Mouse (Mus musculus) layer of hippocampus, postnatal 10 days (tissue): Measurements from ENCODE around the gene Otulin. TPM values are rescaled to one million over a fixed set of nuclear protein-coding genes. Genes with fewer than 3 reads are reported as not detected.

Source experiments
- DNase-seq, 2 experiments: peaks; one replicate each; pipeline ENCODE4 v3.0.0; 2021; ENCODE audit warnings: low spot score in 2 of 2
- long read RNA-seq: library from polyadenylated mRNA; stranded (forward); transcript quantifications from one replicate; pipeline ENCODE4 v2.0.0, GENCODE M21; 2023
- total RNA-seq, 2 experiments: library from RNA; stranded (reverse); gene quantifications; 2 replicates each; pipeline ENCODE4 v1.2.3; 2021

The Otulin gene
- 10 to 100 TPM; 24.7 to 28.7 TPM for total RNA-seq
- long read RNA-seq, transcript Otulin-201 (7 exons, 1,491 nt), result major isoform, 37 of 67 reads
- long read RNA-seq, partial matches to known transcripts, result 4 of 67 reads
- long read RNA-seq, other reads (novel, unspliced or antisense), result 26 of 67 reads

DNA sequence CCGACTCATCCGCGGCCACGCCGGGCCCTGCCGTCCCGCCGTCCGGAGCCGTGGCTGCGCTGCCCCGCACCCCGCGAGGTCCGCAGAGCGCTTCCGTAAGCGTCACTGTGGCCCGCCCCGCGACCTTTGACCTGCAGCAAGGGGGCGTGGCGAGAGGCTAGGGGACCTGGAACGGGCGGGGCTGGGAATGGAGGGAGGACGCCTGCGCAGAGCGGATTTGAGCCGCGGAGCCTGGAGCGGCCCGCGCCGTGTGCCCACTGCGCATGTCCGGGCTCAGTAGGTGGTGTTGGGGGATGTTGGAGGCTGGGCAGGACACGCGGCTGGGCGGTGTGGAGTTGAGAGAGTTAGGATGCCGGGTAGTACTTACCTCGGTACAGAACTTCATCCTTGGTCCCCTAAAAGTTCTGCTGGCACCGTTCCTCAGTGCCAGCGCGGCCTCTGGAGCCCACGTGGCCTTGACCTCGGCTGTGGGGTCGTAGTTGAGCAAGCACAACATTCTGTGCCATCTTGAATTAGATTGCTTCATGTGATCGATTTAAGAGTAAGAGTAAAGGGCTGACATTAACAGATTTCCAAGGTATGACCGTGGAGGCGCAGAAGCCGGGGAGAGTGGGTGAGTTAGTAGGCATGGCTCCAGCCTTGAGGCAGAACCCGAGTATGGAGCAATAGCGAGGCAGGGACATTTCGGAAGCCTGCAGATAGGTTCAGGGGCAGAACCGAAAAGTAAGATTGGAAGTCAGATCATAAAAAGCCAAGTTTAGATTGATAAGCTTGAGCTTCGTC lies at the start of gene Otulin:
Gene Otulin, minus strand, starts transcription at position 93 of the 783 bp plus-strand sequence.
- DNase-seq, result peak; percentile 99 to 100

DNA sequence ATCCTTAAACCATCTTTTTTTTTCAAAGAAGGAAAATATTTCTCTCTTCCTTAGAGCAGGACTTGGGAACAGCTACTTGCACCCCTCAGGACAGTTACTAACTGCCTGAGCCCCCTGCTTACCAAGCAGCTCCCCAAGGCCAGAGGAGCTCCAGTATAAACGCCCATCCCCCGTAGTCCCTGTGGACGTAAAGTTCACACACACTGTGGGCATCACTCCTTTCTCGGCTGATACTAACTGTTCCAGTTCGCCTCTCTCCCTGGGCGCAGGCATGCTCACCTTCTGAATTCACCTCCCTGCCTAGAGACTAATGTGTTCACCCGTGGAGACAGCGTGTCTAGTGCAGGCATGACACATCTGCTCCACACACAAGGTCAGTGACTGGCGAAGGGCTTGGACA lies 48.0 kb upstream of the Otulin start:
- DNase-seq, result no peak

DNA sequence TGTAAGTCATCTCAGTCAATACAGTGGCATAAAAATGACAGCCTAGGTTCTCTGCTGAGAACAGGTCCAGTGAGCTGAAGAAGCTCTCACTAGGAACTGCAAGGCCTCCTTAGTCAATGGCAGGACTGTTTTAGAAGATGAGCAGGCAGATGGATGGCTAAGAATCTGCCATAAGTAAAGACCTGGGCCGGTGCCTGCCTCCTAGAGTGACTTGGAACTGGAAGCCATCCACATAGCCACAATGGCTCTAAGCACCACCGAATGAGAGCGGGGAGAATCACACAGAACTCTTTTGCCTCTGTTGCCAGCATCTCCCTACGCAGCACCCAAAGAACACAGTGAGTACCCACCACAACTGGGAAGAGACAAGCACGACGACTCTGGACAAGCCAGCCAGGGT lies 47.3 kb upstream of the Otulin start:
- DNase-seq, result no peak

DNA sequence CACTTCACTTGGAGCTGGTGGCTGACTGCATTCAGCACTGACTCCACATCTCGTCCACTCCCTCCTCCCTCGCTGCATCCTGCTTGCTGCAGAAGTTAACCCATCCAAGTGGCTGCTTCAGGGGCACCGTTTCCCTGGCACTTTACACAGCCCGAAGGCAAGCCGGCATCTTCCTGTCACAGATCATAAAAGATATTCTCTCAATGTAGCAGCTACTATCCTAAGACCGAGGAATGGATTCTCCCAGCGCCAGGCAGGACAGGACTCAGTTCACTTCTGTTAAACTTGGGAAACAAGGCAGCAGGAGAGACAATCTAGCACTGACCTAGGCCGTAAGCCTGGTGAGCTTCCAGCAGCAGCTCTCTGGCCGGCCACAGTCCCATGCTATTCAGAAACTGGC lies 45.7 kb upstream of the Otulin start:
- no peak for DNase-seq

DNA sequence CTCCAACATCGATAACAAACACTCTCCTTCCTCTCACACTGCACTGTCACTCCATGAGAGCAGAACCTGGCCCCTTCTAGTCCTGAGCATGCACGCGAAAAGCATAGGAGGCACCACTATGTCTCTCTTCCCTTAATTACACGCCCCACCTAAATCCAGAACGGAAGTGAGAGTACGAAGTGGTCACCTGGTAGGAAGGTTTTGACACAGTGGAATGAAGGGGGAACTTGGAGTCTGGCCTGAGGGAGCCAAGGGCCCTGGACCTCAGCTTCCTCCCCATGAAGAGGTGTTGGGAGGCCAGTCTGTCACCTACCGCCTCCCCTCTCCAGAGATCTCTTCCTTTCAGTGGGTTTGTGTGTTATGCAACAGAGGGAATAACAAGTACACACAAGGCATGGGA lies 44.6 kb upstream of the Otulin start:
- no peak for DNase-seq

DNA sequence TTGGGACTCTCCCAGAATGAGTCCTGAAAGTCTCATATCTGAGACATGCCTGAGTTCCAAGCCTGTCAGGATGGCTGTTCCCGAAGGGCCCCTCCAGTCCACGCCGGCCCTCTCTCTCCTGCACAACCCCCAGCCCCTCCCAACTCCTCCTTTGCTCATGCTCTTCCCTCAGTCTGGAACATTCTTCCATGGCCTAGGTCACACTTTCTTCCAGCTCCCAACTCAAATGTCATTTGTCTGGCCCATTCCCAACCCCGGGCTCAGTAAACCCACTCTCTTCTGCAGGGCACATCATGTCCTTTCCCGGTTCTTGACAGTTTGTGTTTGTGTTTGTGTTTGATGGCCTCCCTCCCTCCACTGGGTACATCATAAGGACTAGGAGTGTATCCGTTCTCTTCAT lies 43.5 kb upstream of the Otulin start:
- no peak for DNase-seq

DNA sequence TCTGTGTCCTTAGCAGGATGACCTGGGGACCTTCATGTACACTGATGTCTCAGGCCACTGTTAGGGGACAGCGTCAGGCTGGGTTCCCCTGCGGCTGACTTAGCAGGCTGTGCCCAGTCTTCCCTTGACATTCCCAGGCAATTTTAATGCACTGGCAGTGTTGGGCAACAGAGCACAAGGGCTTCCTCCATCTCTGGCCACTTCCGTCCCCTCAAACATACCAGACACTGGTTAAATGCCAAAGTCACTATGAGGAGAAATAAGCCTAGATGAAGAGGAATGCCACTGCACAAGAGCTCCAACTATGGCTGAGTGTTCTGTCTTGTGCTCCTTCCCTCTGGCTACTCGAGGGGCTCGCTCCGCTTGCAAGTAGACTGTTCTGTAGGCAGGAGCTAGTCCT lies 42.7 kb upstream of the Otulin start:
- no peak for DNase-seq

DNA sequence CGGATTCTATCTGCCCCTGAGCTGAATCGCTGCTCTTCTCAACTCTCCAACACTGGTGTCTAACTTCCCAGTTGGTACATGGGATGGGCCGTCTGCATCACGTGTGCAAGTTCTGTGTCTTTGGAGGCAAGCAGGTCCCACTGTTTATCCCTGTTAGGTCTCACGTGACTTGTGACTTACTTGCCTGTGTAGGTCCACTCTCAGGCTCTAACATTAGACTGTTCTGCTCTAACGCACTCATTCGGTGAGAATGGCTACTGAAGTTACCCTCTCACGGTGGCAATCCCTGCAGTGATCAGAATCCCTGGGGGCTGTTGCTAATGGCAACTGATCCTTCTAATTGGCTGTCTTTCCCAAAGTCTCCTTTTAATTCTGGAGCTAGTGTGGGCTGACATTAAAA lies 41.8 kb upstream of the Otulin start:
- DNase-seq, result no peak

DNA sequence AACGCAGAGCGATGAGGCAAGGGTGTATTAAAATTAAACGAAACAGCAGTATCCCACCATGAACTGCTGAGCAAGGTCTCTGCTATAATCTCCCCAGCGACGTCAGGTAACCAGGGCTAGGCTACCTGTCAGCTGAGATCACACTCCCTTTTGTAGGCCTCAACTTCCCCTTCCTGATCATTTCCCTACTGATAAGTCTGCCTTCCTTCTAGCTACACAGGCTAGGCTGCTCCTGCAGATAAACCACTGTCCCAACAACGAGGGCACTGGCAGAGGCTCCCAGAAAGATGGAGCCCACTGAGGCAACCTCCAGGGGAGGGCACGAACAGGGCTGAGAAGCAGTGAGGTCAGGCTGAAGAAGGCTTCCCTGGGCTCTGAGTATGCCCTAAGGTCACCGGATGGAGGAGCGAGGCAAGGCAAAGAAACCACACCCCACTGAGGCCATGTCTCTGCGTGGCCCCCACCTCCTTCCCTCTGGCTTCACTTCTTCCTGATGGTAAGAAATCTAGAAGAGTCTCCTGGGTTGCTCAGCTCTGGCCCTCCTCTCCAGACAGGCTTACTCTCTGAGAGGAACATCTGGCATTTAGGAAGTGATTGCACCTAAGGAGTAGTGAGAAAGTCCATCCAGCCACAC lies 41.2 kb upstream of the Otulin start:
- no peak for DNase-seq

DNA sequence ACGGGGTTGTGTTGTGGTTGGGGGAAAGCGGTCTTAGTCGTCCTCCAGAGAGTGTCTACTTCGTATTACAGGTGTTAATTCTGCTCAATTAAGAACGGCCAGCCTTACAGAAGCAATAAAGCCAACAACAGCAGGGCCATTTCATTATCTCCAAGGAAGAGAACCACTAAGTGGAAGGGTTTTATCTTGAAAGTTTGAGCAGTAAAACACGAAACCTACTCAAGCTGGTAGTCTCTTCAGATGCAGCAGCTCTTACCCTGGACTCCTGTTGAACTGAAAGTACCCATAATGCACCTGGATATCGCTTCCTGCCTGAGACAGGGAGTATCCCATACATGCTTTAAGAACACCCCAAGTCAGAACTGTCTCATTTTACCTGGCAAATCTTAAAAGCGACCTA lies 40.2 kb upstream of the Otulin start:
- DNase-seq, result no peak

DNA sequence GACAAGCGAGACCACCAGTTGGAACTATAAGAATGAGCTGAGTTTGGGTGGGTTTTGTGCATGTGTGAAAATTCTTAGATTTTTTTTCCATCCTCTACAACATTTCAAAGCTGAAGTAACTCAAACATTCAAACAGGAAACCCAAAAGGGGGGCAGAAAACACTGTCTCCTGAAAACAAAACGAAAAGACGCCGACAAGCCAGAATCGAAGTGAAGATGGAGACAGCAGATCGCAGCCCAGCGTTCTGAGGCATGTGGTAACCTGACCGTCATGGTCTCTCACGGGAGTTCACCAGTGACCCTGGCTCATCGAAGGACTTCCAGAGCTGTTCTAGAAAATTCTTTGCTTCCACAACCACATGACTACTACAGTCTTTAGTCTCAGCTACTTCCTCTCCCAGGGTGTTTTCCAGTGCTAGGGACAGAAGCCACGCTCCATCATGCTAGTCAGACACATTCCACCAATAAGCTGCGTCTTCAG lies 39.5 kb upstream of the Otulin start:
- DNase-seq, result no peak

DNA sequence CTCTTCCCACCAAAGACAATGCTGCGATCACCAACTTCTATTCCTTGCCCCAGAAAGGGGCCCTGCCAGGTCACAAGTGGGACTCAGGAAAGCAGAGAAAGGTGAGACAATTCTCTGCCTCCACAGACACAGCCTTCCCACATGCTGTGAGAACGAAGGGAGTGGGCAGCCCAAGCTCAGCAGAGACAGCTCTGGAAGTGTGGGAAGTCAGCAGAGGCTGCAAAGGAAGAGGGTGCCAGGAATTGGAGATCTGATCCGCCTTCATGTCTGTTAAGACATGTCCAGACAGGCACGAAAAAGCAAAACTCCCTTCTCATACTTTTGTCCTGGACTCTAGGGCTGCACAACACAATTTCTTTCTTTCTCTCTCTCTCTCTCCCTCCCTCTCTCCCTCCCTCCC lies 38.8 kb upstream of the Otulin start:
- no peak for DNase-seq

DNA sequence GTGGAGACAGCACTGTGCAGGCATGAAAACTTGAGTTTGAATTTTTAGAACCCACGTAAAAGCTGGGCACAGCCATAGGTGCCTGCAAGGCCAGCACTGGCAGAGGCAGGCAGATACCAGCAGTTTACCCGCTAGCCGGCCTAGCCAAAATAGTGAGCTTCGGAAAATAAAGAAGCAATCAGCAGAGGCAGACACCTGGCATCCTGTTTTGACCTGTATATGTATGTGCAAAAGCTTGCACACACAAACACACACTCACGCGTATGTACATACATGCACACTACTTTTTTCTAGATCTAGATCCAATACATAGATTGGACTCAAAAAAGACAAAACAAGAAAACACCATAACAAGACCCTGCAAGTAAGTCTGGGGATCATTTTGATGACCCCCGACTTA lies 38.1 kb upstream of the Otulin start:
- no peak for DNase-seq

DNA sequence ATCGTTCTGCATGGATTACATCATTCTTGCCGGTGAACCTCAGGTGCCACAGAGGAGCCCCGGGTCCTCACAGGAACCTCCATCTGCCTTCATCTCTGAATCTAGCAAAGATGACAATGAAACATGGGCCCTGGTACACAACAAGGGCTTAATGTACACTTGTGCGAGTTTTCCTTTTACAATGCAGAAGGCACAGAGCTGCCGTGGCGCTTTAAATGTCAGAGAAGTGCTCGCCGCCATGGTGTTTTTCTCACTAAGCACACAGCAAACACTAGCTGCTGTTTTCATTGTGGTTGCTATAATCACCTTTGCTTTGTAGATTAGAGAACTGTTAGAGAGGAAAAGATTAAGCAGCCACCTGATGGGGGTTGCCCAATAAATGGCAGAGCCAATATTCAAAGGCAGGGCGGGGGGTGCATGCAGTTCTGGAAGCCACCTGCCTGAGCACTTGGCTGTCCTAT lies 37.5 kb upstream of the Otulin start:
- DNase-seq, result no peak

DNA sequence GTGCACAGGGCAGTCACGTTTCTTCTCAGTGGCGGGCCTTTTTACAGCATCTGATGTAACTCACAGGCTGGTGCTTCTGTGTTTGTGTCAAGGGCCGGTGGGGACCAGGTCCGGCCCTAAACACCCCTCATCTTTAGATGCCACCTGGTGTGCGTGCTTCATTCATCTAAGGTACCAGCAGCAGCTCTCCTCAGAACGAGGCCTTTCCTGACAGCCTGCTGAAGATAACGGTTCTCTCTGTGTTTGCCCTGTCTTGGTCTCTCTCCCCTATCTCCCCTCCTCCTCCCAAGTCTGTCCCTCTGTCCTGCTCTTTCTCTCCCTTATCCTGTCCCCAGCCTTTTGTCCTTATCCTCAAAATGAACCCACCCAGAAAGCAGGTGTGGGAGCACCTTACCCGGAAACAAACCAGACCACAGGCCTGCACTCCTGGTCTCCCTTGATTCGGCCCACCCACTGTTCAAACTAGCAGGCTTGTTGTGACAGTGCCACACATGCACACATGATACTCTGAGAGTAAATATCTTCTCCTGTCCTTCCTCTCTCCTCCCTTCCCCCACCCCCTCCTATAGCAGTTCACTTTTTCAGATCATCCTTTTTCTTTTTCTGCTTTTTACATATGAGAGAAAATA lies 36.5 kb upstream of the Otulin start:
- DNase-seq, result no peak

DNA sequence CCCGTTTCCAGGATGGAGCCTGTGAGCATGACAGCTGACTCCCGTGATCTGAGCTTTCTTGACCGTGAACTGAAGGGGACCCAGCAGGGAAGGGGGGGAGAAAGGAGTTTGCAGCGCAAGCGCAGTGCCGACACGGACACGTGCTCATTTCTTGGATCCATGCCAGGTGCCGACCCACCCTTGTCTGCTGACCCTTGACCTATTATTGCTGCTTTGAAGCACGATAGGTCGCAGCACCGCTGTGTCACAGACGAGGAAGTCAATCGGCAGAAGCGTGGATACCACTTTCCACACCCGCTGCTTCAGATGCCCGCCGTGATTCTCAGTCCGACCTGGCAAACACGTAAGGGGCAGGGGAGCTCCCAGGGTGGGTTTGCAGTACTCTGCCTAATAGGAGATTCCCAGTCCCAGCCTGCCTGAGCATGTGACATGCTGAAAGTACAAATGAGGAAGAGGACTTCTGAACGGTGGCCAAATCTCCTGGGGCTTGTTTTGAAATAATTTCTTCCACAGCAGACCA lies 35.0 kb upstream of the Otulin start:
- peak; percentile 52 to 60 for DNase-seq

DNA sequence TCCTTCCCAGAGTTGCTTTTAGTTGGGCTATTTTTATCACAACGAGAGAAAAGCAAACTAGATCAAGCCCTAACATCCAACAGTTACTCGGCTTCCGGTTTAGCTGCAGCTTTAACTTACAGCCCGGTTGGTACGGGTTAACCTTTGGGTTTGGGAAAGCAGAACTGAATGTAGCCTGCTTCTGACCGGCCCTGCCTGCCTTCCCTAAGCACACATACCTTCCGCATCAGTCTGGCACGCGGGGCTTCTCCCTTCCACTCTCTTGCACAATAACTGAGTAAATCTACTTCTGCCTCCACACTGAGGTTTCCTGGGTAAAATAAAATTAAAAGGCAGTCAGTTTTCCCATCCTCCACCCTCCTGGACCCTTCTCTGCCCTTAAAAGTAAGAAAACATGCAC lies 33.6 kb upstream of the Otulin start:
- DNase-seq, result no peak

DNA sequence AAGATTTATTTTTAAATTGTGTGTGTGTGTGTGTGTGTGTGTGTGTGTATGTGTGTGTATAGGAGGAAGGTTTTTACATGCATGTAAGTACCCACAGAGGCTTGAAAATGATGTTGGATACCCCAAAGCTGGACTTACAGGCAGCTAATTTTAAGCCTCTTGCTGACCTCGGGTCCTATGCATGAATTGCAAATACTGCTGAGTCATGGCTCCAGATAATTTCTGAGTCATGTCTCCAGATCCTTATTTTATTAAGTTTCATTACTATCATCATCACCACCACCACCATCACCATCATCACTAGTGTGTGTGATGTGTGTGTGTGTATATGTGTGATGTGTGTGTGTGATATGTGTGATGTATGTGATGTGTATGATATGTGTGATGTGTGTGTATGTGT lies 32.2 kb upstream of the Otulin start:
- DNase-seq, result no peak

DNA sequence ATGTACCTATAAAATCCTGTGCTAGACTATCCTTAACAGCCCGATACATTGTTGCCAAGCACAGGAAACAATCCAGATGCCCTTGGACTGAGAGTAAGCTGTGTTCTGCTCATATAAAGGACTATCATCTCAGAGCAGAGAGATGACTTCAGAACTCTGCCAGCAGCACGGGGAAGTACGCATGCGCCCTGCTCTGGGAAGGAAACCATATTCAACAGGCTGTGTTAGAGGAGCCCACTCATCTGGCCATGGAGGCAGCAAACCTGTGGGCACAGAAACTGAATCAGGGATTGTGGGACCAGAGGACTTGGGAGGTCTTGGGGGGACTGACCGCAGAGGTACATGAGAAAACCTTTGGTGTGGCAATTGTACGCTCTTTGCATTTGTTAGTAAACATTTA lies 31.2 kb upstream of the Otulin start:
- no peak for DNase-seq

DNA sequence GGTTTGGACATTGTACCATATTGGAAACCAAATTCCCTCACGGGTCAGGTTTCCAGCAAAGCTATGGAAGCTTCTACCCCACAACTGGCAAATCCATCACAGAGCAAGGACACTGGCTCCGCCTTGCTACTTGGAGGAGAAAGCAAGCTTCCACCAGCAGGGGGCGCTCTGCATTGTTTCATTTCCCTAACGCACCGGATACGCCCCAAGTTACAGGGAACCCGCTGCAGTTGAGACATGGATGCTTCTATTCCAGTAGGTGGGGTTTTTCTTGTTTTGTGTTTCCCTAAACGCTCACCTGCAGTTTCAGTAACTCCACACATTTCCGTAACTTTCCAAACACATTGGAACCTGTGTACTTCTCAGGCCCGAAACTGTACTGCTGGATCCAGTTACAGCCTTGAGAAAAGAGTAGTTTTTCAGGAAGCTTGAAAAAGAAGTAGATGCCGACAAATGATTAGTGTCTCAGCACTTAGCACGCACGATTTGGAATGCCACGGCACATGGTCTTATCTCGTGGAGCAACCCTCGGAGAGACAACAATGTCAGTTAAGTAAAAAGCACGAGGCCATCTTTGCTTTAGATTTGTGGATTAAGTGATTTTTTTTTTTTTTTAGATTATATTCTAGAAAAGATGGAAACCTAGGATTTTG lies 29.2 kb upstream of the Otulin start:
- DNase-seq, result peak; percentile 94 to 95

DNA sequence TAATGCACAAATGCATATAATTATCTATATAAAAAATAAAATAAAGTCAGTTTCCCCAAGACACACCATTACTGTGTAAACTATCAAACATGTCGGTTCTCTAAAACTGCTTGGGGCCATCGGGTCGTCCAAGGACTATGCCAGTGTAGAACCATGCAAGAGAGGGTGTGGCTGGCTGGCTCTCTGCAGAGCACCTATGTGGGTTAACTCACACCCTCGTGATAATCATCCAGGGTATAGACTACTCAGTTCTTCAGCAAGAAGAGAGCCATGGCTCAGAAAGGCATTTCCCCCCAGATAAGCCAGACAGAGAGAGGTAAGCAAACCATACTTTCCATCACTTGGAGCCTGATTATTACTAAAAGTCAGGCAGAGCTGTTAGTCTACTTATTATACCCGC lies 28.6 kb upstream of the Otulin start:
- DNase-seq, result no peak
